Mouse (Mus musculus): ENCODE data around the gene Masp2.

GRCm38 (mm10) chr4:148639455-148639854 is 37.1 kb downstream of the Masp2 start:
- no peak for TF ChIP-seq POLR2A (IDR thresholded peaks at IDR 0.05; ENCODE audit: borderline replicate concordance, insufficient read depth, low read length)
- TF ChIP-seq CTCF (IDR thresholded peaks at IDR 0.05; ENCODE audit: borderline replicate concordance, insufficient read depth, low read depth, low read length), result no peak
